Mouse (Mus musculus) CH12.LX (cell line): Measurements from ENCODE around the gene H3f3b.

Source experiments
- CHD2 ChIP-seq: IDR thresholded peaks from 2 replicates; pipeline ENCODE4 v1.6.1; 2011; ENCODE audit warnings: low read length, improper control_type of control experiment
- CTCF ChIP-seq, 2 experiments: IDR thresholded peaks in 1 of 2; conservative IDR thresholded peaks in 1 of 2; 2 replicates each; pipeline ENCODE4 v1.5.1; 2011 to 2012; ENCODE audit warnings: low read depth in 2 of 2, low read length in 2 of 2, improper control_type of control experiment in 1 of 2, inconsistent platforms in 1 of 2, mild to moderate bottlenecking in 1 of 2, moderate library complexity in 1 of 2
- E2F4 ChIP-seq: IDR thresholded peaks from 2 replicates; pipeline ENCODE4 v1.6.1; 2011; ENCODE audit warnings: low read depth, low read length, improper control_type of control experiment; ENCODE audit not compliant: insufficient replicate concordance
- EP300 ChIP-seq: IDR thresholded peaks from 2 replicates; pipeline ENCODE4 v1.6.1; 2011; ENCODE audit warnings: low read length, improper control_type of control experiment
- IRF4 ChIP-seq: IDR thresholded peaks from 2 replicates; pipeline ENCODE4 v1.6.1; 2014; ENCODE audit warnings: low read depth, mild to moderate bottlenecking, inconsistent platforms, low read length, improper control_type of control experiment
- KAT2A ChIP-seq: IDR thresholded peaks from 2 replicates; pipeline ENCODE4 v1.6.1; 2012; ENCODE audit warnings: low read length, improper control_type of control experiment, inconsistent platforms; ENCODE audit not compliant: insufficient replicate concordance
- POLR2A ChIP-seq: IDR thresholded peaks from 2 replicates; pipeline ENCODE4 v1.6.1; 2011; ENCODE audit warnings: low read depth, mild to moderate bottlenecking, improper control_type of control experiment, low read length
- SIN3A ChIP-seq: IDR thresholded peaks from 2 replicates; pipeline ENCODE4 v1.6.1; 2012; ENCODE audit warnings: low read length, improper control_type of control experiment, inconsistent platforms
- UBTF ChIP-seq: IDR thresholded peaks from 2 replicates; pipeline ENCODE4 v1.6.1; 2012; ENCODE audit warnings: low read depth, mild to moderate bottlenecking, inconsistent platforms, low read length, improper control_type of control experiment, moderate library complexity
- USF1 ChIP-seq: IDR thresholded peaks from 2 replicates; pipeline ENCODE4 v1.6.1; 2014; ENCODE audit warnings: low read depth, mild to moderate bottlenecking, inconsistent platforms, low read length, improper control_type of control experiment
- USF2 ChIP-seq: conservative IDR thresholded peaks from 2 replicates; pipeline ENCODE4 v1.6.1; 2011; ENCODE audit warnings: low read depth, low read length, improper control_type of control experiment
- ZMIZ1 ChIP-seq: IDR thresholded peaks from 2 replicates; pipeline ENCODE4 v1.6.1; 2012; ENCODE audit warnings: low read depth, mild to moderate bottlenecking, inconsistent platforms, low read length, improper control_type of control experiment
- ZNF384 ChIP-seq: IDR thresholded peaks from 2 replicates; pipeline ENCODE4 v1.6.1; 2012; ENCODE audit warnings: low read depth, low read length, improper control_type of control experiment, inconsistent platforms

DNA sequence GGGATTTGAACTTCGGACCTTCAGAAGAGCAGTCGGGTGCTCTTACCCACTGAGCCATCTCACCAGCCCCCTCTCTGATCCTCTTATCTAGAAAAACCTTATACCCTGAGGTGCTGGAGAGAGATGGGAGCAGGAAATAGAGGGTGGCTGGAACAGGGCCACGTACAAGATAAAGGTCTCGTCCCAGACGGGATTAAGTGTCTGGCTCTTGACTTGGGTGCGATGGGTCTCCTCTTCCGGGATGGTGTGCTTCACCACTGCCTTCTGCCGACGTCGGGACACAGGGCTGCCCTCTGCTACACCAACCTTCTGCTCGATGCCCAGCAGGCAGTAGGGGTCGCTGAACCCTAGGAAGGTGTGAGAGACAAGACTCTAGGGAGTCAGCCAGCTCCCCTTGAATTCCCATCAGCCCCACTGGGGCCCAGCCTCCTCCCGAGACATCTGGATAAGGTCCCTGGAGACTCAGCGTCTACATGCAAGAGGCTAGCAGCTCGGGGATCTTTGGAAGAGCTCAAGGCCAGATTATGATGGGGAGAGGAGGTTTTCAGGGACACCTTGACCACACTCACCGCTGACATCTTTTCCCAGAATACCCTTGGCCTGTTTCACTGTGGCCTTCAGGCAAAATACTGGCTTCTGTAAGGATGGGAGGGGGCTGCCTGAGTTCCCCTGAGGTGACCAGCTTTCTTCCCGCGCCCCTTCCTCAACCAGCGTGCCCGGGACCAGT lies 47.9 kb upstream of the H3f3b start:
- TF ChIP-seq ZNF384 (no peak), POLR2A (no peak), EP300 (no peak), ZMIZ1 (no peak), CTCF (conservative IDR thresholded peaks at IDR 0.05 in 1 of 2, IDR thresholded peaks at IDR 0.05 in 1 of 2; ENCODE audit: low read depth in 2 of 2, low read length in 2 of 2) (no peak), CHD2 (no peak), SIN3A (no peak), IRF4 (no peak), USF2 (no peak), KAT2A (no peak), USF1 (no peak), UBTF (no peak), E2F4 (no peak)
